Comparison of ENCODE assay signal across 9 mouse cellular contexts in the genomic region with DNA sequence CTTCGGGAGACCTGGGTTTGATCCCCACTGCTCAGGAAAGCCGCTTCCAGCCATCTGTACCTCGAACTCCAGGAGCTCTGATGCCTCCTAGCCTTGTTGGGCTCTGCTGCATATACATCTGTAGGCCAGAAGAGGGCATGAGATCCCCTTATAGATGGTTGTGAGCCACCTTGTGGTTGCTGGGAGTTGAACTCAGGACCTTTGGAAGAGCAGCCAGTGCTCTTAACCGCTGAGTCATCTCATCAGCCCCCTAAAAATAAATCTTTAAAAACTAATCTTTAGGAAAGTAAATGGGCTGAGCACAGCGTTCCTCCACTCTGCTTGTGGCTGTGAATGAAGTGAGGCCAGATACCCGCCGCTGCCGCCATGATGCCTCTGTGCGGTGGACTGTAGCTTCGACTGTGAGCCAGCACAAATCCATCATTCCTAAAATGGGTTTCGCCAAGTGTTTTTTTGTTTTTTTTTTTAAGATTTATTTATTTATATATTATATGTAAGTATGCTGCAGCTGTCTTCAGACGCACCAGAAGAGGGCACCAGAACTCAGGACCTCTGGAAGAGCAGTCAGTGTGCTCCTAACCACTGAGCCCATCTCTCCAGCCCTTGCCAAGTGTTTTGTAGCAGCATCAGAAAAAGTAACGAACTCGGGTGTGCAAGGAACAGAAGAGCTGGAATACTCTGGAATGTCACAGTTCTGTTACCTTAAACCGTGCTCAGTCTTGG. TPM values are rescaled to one million over a fixed set of nuclear protein-coding genes. Genes with fewer than 3 reads are reported as not detected.
DNase-seq lines count a peak whose midpoint lies in the region; ATAC-seq lines count a peak whose summit lies in the region.
"Had no signal": no experiment of that assay in that cellular context is flagged by ENCODE, and none has a peak within 500 bp of the region (broad histone marks: within the 10 kb centered on the region; RNA-seq: fewer than 3 reads in every experiment).

No protein-coding gene starts in this region.

- DNase-seq in heart, postnatal 10 days = peak; percentile 57 to 64
- no peak for DNase-seq in heart, postnatal 25 days (ENCODE audit: low spot score)
- peak; percentile 65 for DNase-seq in testis, postnatal 10 days (ENCODE audit: low spot score)
- DNase-seq in testis, postnatal 14 days (ENCODE audit: low spot score) = no peak
- DNase-seq in adrenal gland, postnatal 25 days = peak; percentile 46
- DNase-seq in kidney, postnatal 14 days = peak; percentile 77
- peak; percentile 40 for DNase-seq in right cerebral cortex, postnatal 4 days

- intact Hi-C loops in heart, postnatal 10 days (cut with DNase I) = loop anchor here (1.0 to 5.0 kb wide), 5 partner anchors 43 to 327 kb away; a partner anchor contains a TSS
- intact Hi-C loops in heart, postnatal 25 days (cut with DNase I) = loop anchor here (2.0 to 5.0 kb wide), 5 partner anchors 52 to 228 kb away; a partner anchor contains a TSS

- ATAC-seq in megakaryocyte, adult 5-6 weeks (ENCODE audit: poor library complexity, severe bottlenecking) = no peak

RNA-seq across cellular contexts. Expression of a gene that starts 10.8 kb away (rescaled TPM):
- total RNA-seq in heart, postnatal 10 days (2021) = not detected
- total RNA-seq in heart, postnatal 25 days (2021) = not detected
- not detected in 2 replicates for total RNA-seq in adrenal gland, postnatal 25 days (2021)
- total RNA-seq in megakaryocyte, adult 5-6 weeks (2015) = not detected in 2 replicates
- not detected in 2 replicates for total RNA-seq in megakaryocyte, adult 5-6 weeks (2017)
- total RNA-seq: layer of hippocampus, adult 18-20 months had no signal

RNA-seq across cellular contexts. Expression of a gene that starts 38.2 kb away (rescaled TPM):
- total RNA-seq in heart, postnatal 10 days (2021) = under 1 TPM; 0.37 to 0.55 TPM
- under 1 TPM; 0.16 to 0.36 TPM for total RNA-seq in heart, postnatal 25 days (2021)
- 0.79 TPM in 1 of 2 replicates, not detected in the other for total RNA-seq in adrenal gland, postnatal 25 days (2021)
- 3.2 and 5.9 TPM in 2 replicates for total RNA-seq in megakaryocyte, adult 5-6 weeks (2015)
- 3.5 and 3.6 TPM in 2 replicates for total RNA-seq in megakaryocyte, adult 5-6 weeks (2017)
- total RNA-seq: layer of hippocampus, adult 18-20 months had no signal

RNA-seq across cellular contexts. Expression of a gene that starts 38.7 kb away (rescaled TPM):
- total RNA-seq in heart, postnatal 10 days (2021) = 10 to 100 TPM; 42.8 to 49.4 TPM
- total RNA-seq in heart, postnatal 25 days (2021) = 10 to 100 TPM; 27.4 to 31.8 TPM
- 78.7 and 91.8 TPM in 2 replicates for total RNA-seq in adrenal gland, postnatal 25 days (2021)
- total RNA-seq in megakaryocyte, adult 5-6 weeks (2015) = 30.0 and 30.6 TPM in 2 replicates
- 57.1 and 59.9 TPM in 2 replicates for total RNA-seq in megakaryocyte, adult 5-6 weeks (2017)

RNA-seq across cellular contexts. Expression of a gene that starts 43.3 kb away (rescaled TPM):
- total RNA-seq in heart, postnatal 10 days (2021) = 1 to 10 TPM; 2.8 to 4.4 TPM
- 1 to 10 TPM; 4.1 to 5.0 TPM for total RNA-seq in heart, postnatal 25 days (2021)
- total RNA-seq in adrenal gland, postnatal 25 days (2021) = 7.6 and 9.8 TPM in 2 replicates
- 6.6 and 8.8 TPM in 2 replicates for total RNA-seq in megakaryocyte, adult 5-6 weeks (2015)
- 19.2 and 21.2 TPM in 2 replicates for total RNA-seq in megakaryocyte, adult 5-6 weeks (2017)

RNA-seq across cellular contexts. Expression of a gene that starts 45.5 kb away (rescaled TPM):
- total RNA-seq in heart, postnatal 10 days (2021) = under 1 TPM; 0.97 to 0.98 TPM
- under 1 TPM; 0.70 TPM for total RNA-seq in heart, postnatal 25 days (2021)
- total RNA-seq in adrenal gland, postnatal 25 days (2021) = 1.6 and 1.9 TPM in 2 replicates
- 9.0 and 9.5 TPM in 2 replicates for total RNA-seq in megakaryocyte, adult 5-6 weeks (2015)
- total RNA-seq in megakaryocyte, adult 5-6 weeks (2017) = 0.99 and 1.6 TPM in 2 replicates

Comparison
In these comparisons a context has a peak if more than half of its experiments do, and no peak if none do; other contexts are left out.
1. DNase-seq: peak in heart, postnatal 10 days (2 of 2), testis, postnatal 10 days (single experiment), adrenal gland, postnatal 25 days (single experiment), kidney, postnatal 14 days (single experiment) and right cerebral cortex, postnatal 4 days (single experiment); none in heart, postnatal 25 days (single experiment) and testis, postnatal 14 days (single experiment).